Mouse (Mus musculus) spleen, postnatal 4 days (tissue): Measurements from ENCODE around the gene Aox2.
A peak's percentile ranks its signal among the peaks of the same experiment; 100 is the strongest.

Source experiments
- DNase-seq, 2 experiments: peaks; one replicate each; pipeline ENCODE4 v3.0.0; 2022; ENCODE audit warnings: low spot score in 2 of 2

Aox2 gene

DNA sequence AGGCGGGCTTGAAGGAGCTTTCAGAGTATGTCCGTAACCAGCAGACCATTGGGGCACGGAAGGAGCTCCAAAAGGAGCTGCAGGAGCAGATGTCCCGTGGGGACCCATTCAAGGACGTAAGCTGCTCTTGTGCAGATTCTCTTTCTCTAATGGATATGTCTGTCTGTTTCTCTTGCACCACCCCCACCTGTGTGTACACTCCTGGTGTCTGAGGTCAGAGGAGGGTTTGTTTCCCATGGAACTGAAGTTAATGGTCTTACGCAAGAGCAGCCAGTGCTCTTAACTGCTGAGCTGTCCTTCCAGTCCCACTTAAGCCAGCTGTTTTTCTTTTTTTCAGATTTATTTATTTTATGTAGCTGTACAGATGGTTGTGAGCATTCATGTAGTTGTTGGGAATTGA lies 123.3 kb downstream of the Aox2 start:
- peak in 1 of 2 experiments; percentile 47 for DNase-seq

DNA sequence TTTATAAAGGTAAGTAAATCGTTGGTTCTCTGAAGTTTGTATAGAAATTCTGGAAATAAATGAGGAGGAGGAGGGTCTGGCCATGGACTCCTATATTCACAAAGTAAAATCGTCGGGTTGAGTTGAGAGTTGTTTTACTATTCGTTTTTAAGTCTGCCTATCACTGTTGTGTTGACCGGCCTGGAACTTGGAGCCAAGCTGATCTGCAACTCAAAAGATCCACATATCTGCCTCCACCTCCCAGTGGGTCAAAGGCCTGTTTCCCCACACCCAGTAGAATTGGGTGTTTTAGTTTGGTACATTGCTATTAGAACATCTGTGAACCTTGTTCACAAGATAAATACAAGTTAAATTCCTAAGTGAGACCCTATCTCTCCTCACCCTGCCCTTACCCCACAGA lies 125.6 kb downstream of the Aox2 start:
- DNase-seq = peak in 1 of 2 experiments; percentile 32

DNA sequence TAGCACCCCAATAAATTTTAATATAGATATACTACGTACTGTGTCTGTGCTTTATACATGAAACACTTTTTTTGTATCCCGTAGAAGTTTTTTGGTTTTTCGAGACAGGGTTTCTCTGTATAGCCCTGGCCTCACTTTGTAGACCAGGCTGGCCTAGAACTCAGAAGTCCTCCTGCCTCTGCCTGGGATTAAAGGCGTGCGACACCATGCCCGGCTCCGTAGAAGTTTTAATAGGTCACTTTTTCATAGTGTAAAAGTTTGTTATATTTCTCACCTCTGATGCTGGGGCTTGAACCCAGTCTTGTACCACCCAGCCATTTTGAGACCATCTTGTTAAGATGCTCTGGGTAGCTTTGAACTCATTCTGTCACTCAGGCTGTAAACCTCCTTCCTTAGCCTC lies 129.2 kb downstream of the Aox2 start:
- DNase-seq = peak in 1 of 2 experiments; percentile 44

DNA sequence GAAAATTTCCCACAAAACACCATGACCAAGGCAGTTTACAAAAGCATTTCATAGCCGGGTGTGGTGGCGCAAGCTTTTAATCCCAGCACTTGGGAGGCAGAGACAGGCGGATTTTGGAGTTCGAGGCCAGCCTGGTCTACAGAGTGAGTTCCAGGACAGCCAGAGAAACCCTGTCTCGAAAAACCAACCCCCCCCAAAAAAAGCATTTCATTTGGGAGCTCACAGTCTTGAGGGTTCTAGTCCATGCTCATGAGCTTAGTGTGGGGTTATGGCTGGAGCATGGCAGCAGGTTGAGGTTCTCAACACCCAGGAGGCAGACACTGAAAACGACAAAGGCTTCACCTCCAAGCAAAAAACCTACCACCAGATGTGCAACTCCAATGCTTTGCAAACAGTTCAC lies 130.0 kb downstream of the Aox2 start:
- peak in 1 of 2 experiments; percentile 48 for DNase-seq

DNA sequence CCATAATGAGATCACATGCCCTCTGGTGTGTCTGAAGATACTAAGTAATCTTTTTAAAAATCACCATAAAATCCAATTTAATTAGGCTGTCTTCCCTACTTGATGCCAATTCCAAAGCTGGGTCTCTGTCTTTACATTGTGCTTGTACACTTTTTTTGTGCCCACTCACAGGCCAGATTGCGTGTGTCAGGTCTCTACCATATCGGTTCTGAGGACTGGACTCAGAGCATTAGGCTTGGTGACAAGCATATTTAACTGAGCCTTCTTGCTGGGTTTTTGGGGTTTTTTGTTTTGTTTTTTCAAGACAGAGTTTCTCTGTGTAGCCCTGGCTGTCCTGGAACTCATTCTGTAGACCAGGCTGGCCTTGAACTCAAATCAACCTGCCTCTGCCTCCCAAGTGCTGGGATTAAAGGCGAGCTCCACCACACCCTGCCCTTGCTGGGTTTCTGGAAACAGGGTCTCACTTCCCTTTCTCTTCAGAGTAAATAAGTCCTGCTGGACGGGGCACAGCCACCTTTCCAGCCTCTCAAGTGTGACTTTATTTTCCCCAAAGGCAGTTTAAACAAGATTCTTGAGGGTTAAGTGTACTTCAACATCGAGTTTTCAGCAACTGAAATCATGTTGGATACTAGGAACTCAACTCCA lies 131.5 kb downstream of the Aox2 start:
- DNase-seq = peak in 1 of 2 experiments; percentile 59

DNA sequence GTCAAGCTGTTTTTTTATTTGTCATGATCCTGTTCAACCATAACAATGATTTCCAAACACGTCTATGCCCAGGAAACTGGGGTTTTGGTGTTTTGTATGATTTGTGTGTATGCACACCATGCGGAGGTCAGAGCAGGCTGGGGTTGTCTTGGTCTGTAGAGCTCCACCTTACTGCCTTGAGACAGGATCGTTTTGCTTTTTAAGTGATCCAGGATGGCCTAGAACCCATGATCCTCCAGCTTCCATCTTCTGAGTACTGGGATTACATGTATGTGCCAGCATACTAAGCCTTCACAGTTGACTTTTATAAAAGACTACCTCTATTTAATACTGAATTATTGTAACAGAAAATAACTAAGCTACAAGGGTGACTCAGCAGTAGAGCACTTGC lies 132.1 kb downstream of the Aox2 start:
- DNase-seq = no peak

DNA sequence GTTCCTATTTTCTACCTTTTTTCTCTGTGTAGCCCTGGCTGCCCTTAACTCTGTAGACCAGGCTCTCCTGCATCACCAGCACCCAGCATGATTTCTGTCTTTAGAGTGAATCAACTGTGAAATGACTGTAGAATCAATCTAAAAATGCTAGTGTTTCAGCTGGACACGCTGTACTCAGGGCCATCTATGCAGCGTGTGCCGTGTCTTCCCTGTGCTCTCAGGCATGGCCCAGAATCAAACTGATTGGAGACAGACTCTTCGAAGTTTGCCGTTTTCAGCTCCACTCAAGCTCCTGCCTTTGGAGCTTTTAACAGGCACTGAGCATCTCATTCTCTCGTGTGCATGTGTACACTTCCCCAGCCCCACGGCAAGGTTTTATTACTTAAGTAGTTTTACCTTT lies 132.7 kb downstream of the Aox2 start:
- DNase-seq = no peak

DNA sequence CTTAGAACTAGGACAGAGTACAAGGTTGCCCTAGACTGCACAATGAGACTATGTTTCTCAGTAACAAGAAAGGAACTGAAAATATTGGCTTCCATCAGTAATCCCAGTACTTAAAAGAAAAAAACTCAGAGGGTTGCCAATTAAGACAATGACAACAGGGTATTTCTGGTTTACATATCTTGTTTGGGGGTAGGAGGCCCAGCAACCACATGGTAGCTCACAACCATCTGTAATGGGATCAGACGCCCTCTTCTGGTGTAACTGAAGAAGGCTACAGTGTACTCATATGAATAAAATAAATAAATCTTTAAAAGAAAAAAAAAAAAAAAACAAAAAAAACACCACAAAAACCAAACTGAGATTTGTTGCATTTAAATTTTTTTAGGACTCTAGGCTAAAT lies 137.3 kb downstream of the Aox2 start:
- DNase-seq = no peak

DNA sequence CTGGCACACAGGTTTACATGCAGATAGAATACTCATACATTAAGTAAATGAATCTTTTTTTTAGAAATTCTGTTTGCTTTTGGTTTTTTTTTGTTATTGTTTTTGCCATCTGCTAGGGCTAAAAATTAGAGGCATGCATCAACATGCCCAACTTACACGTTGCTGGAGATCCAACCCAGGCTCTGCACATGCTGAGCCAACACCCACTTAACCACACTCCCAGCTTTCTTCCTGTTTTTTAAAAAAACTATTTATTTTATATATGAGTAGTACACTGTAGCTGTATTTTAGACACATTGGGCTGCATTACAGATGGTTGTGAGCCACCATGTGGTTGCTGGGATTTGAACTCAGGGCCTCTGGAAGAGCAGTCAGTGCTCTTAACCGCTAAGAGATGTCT lies 137.9 kb downstream of the Aox2 start:
- DNase-seq = no peak

DNA sequence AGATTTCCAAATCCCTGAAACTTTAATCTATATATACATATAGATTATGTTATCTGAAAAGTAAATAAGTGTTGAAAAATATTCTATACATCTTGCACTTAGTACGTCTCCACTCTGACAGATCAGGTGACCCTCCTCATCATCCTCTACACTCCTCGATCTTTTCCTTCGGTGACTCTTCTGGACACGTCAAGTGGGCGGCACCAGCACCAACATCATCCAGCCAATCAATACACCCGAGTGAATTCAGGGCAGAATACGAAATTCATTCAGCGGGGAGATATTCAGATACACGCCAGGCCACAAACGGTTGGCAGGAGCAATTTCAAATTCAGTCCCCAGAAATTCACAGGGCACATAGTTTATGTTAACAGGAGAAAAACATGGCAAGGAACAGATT lies 141.9 kb downstream of the Aox2 start:
- DNase-seq = no peak

DNA sequence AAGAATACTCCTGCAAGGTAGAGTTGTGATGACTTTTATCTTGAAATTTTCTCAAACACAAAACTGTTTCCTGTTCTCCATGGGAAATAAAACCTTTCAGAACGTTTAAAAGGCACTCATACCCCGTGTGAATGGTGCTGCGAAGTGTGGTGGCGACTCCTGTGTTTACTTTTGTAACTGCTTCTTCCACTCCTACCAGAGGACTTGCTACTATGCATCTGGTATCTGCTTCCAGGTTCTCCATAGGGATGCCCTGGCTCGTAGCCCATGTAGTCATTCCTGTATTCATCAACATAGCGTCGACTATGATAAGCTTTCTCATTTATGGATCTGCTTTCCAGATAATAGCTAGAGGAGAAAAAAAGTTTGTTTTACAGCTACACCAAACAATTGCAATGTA lies 142.8 kb downstream of the Aox2 start:
- no peak for DNase-seq

DNA sequence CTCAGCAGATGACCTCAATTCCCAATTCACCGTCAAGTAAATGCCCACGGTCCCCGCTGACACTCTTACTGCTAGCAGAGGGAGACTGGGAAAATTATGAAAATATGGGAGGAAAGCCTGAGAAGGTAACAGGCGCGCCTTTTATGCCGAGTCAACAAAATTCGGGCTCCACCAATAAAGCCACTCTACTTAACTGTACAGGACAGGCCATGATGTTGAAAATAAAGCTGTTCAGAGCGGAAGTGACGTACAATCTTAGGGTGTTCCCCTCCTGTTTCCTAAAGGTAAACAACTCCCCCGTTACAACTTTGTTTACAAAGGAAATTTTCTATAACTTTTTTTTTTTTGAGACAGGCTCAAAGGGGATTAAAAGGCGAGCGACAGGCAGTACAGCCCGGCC lies 144.8 kb downstream of the Aox2 start:
- peak in 1 of 2 experiments; percentile 31 for DNase-seq

DNA sequence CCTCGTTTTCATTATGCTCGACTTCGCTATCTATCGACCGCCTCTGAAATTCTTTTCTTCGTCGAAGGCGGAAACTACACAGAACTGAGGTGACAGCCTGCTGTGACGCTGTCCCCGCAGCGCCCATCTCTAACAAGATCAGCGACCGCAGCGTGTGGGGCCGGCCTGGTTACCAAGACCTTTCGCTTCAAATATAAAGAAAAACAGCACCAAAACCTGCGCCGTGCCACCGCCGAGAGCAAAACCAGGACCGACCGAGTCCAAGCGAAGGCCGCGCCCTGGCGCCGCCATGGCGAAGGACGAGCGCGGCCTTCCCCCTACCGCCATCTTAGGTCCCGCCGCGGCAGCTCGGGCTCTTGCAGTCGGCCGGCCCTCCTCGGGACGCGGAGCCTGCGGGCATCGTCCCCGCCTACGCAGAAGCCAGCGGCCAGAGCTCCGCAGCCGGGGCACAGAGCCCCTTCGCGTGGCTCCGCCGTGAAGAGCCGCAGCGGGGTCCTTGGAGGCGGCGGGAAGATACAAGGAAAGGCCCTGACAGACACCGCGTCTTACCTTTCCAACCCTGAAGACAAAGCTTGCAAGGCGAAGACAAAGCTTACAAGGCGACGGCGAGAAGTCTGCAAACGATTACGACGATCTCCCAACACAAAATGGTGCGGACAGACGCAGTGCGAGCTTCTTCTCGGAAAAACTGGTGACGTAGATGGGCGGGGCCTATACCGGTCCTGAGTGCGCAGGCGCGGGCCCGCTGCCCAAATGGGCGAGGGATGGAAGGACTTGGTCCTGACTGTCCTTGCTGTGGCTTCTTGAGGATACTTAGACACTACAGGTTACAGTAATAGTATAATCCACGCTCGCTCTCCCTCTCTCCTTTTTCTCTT lies 145.5 kb downstream of the Aox2 start, which contains the start of gene Clk1:
Gene Clk1 (minus strand): TSS at position 696 of the 878 bp plus-strand sequence.
- peak; percentile 98 to 99 for DNase-seq

DNA sequence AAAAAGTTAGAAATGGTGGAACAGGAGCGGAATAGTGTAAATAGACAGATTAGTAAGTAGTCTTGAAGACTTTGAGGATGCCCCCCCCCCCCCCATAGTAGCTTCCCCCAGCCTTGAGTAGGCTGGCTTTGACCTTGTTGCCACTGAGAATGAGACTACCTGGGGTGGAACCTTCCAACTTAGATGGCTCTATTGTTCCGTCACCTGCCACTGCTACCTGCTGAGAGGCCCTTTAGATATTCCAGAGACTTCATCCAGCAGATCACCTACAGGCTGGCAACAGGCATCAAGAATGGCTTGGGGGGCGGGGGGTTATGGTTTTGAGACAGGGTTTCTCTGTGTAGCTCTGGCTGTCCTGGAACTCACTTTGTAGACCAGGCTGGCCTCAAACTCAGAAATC lies 146.4 kb downstream of the Aox2 start:
- DNase-seq = no peak
